Mouse (Mus musculus): ENCODE results near the gene Ppp2r5e. TPM values are rescaled to one million over a fixed set of nuclear protein-coding genes. Genes with fewer than 3 reads are reported as not detected.

Gene Ppp2r5e
- total and polyA plus RNA-seq, 2 experiments = 8.2 to 19.2 TPM

GRCm38 (mm10) chr12:75504991-75505650 is 90.9 kb downstream of the Ppp2r5e start:
- H3K4me1 ChIP-seq (ENCODE audit: control insufficient read depth, insufficient read depth, low read length) = no peaks in the 10 kb centered on the region
- 67% methylated on average over 6 of the region's 6 CpGs for WGBS
- H3K36me3 ChIP-seq (ENCODE audit: control insufficient read depth, insufficient read depth, low read length) = peaks cover 2% of the 10 kb centered on the region; the same call in 1 of the 2 replicates
- DNase-seq (ENCODE audit: extremely low read depth, low read depth, low spot score) = no peak
- no peak overlapping the region for H3K4me3 ChIP-seq (ENCODE audit: insufficient read depth, low read depth, low read length)
- peaks cover 15% of the 10 kb centered on the region; the same call in 1 of the 2 replicates for H3K79me2 ChIP-seq (ENCODE audit: control insufficient read depth, insufficient read depth, low read length)
- H3K27me3 ChIP-seq (ENCODE audit: control insufficient read depth, insufficient read depth, low read length) = no peaks in the 10 kb centered on the region
- H3K9ac ChIP-seq (ENCODE audit: low read depth, low read length) = no peak overlapping the region
- H3K27ac ChIP-seq (replicated peaks; ENCODE audit: insufficient read depth, low read depth, low read length) = no peak overlapping the region
- TF ChIP-seq POLR2A (IDR thresholded peaks at IDR 0.05; ENCODE audit: extremely low read depth, insufficient read depth, low read length) = no peak
- TF ChIP-seq CTCF (IDR thresholded peaks at IDR 0.05; ENCODE audit: low read depth, low read length) = no peak

- 90% methylated on average over 4 of the region's 4 CpGs for WGBS
- Histone ChIP-seq H3K27me3 (ENCODE audit: control insufficient read depth, insufficient read depth, low read length) (no peaks in the 10 kb centered on the region), H3K9ac (ENCODE audit: low read depth, low read length) (no peak overlapping the region), H3K36me3 (ENCODE audit: control insufficient read depth, insufficient read depth, low read length) (no peaks in the 10 kb centered on the region), H3K27ac (replicated peaks; ENCODE audit: insufficient read depth, low read depth, low read length) (no peak overlapping the region), H3K4me1 (ENCODE audit: control insufficient read depth, insufficient read depth, low read length) (peaks cover under 1% of the 10 kb centered on the region; the same call in 1 of the 2 replicates), H3K4me3 (ENCODE audit: insufficient read depth, low read depth, low read length) (no peak overlapping the region), H3K79me2 (ENCODE audit: control insufficient read depth, insufficient read depth, low read length) (peaks cover 12% of the 10 kb centered on the region; the same call in 1 of the 2 replicates)
- TF ChIP-seq CTCF (IDR thresholded peaks at IDR 0.05; ENCODE audit: low read depth, low read length) = no peak
- no peak for TF ChIP-seq POLR2A (IDR thresholded peaks at IDR 0.05; ENCODE audit: extremely low read depth, insufficient read depth, low read length)
- no peak for DNase-seq (ENCODE audit: extremely low read depth, low read depth, low spot score)
Observed at GRCm38 (mm10) chr12:75502664-75503063, 93.4 kb downstream of the Ppp2r5e start.

- Histone ChIP-seq H3K36me3 (ENCODE audit: control insufficient read depth, insufficient read depth, low read length) (peaks cover 4% of the 10 kb centered on the region; the same call in 1 of the 2 replicates), H3K27ac (replicated peaks; ENCODE audit: insufficient read depth, low read depth, low read length) (no peak overlapping the region), H3K79me2 (ENCODE audit: control insufficient read depth, insufficient read depth, low read length) (peaks cover 20% of the 10 kb centered on the region; the same call in 1 of the 2 replicates), H3K9ac (ENCODE audit: low read depth, low read length) (no peak overlapping the region), H3K4me3 (ENCODE audit: insufficient read depth, low read depth, low read length) (no peak overlapping the region), H3K27me3 (ENCODE audit: control insufficient read depth, insufficient read depth, low read length) (no peaks in the 10 kb centered on the region), H3K4me1 (ENCODE audit: control insufficient read depth, insufficient read depth, low read length) (peaks cover 7% of the 10 kb centered on the region)
- WGBS = 92% methylated on average over 1 of the region's 1 CpGs
- no peak for DNase-seq (ENCODE audit: extremely low read depth, low read depth, low spot score)
- TF ChIP-seq CTCF (IDR thresholded peaks at IDR 0.05; ENCODE audit: low read depth, low read length) (no peak), POLR2A (IDR thresholded peaks at IDR 0.05; ENCODE audit: extremely low read depth, insufficient read depth, low read length) (no peak)
Observed at GRCm38 (mm10) chr12:75497698-75498097, 98.3 kb downstream of the Ppp2r5e start.

- TF ChIP-seq POLR2A (IDR thresholded peaks at IDR 0.05; ENCODE audit: extremely low read depth, insufficient read depth, low read length) (no peak), CTCF (IDR thresholded peaks at IDR 0.05; ENCODE audit: low read depth, low read length) (no peak)
- Histone ChIP-seq H3K36me3 (ENCODE audit: control insufficient read depth, insufficient read depth, low read length) (peaks cover 5% of the 10 kb centered on the region; the same call in 1 of the 2 replicates), H3K9ac (ENCODE audit: low read depth, low read length) (no peak overlapping the region), H3K27me3 (ENCODE audit: control insufficient read depth, insufficient read depth, low read length) (no peaks in the 10 kb centered on the region), H3K4me1 (ENCODE audit: control insufficient read depth, insufficient read depth, low read length) (peaks cover 7% of the 10 kb centered on the region), H3K79me2 (ENCODE audit: control insufficient read depth, insufficient read depth, low read length) (peaks cover 20% of the 10 kb centered on the region; the same call in 1 of the 2 replicates), H3K27ac (replicated peaks; ENCODE audit: insufficient read depth, low read depth, low read length) (no peak overlapping the region), H3K4me3 (ENCODE audit: insufficient read depth, low read depth, low read length) (no peak overlapping the region)
- DNase-seq (ENCODE audit: extremely low read depth, low read depth, low spot score) = no peak
- WGBS = 85% methylated on average over 3 of the region's 3 CpGs
Observed at GRCm38 (mm10) chr12:75495636-75496035, 100.4 kb downstream of the Ppp2r5e start.

GRCm38 (mm10) chr12:75494643-75495042 is 101.4 kb downstream of the Ppp2r5e start:
- H3K9ac ChIP-seq (ENCODE audit: low read depth, low read length) = no peak overlapping the region

More at GRCm38 (mm10) chr12:75494643-75495042, 101.4 kb downstream of the Ppp2r5e start:
- peaks cover 5% of the 10 kb centered on the region; the same call in 1 of the 2 replicates for H3K36me3 ChIP-seq (ENCODE audit: control insufficient read depth, insufficient read depth, low read length)
- H3K4me3 ChIP-seq (ENCODE audit: insufficient read depth, low read depth, low read length) = no peak overlapping the region
- WGBS = 86% methylated on average over 3 of the region's 3 CpGs
- H3K4me1 ChIP-seq (ENCODE audit: control insufficient read depth, insufficient read depth, low read length) = peaks cover 9% of the 10 kb centered on the region
- TF ChIP-seq POLR2A (IDR thresholded peaks at IDR 0.05; ENCODE audit: extremely low read depth, insufficient read depth, low read length) (no peak), CTCF (IDR thresholded peaks at IDR 0.05; ENCODE audit: low read depth, low read length) (no peak)
- H3K27ac ChIP-seq (replicated peaks; ENCODE audit: insufficient read depth, low read depth, low read length) = no peak overlapping the region
- no peak for DNase-seq (ENCODE audit: extremely low read depth, low read depth, low spot score)
- H3K27me3 ChIP-seq (ENCODE audit: control insufficient read depth, insufficient read depth, low read length) = no peaks in the 10 kb centered on the region
- H3K79me2 ChIP-seq (ENCODE audit: control insufficient read depth, insufficient read depth, low read length) = peaks cover 20% of the 10 kb centered on the region; the same call in 1 of the 2 replicates

All from liver, adult 2 months (tissue).